Mouse (Mus musculus): Measurements from ENCODE around the gene Stambpl1.

DNA sequence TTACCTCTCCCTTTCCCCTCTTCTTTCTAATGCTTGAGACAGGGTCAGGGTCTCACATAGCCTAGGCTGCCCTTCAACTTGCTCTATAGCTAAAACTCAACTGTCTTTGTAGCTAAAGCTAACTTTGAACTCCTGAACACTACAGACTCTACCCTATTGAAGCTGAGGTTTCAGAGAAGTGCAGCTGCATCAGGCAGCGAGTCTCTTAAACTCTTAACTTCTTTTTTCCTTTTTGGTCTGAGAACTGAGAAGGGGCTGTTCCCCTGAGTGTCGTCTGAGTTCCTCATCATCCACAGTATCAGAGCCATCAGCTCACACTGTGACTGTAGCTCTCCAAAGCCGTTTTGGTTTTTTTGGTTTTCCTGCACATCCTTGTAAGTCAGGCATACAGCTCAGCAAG, 25.7 kb downstream of the Stambpl1 start:
- TF ChIP-seq CTCF (IDR thresholded peaks at IDR 0.05; ENCODE audit: borderline replicate concordance, insufficient read depth, low read length) (no peak), POLR2A (IDR thresholded peaks at IDR 0.05; ENCODE audit: low read depth, low read length) (no peak)
